Mouse (Mus musculus) CH12.LX (cell line): ENCODE measurements at regions not wholly inside any gene's neighbourhood (a gene's known extent, or its start where the extent isn't known, plus 50 kb on each side); places are given as distances from the start of the nearest gene placed in this dataset.

Experiments used
- DNase-seq: peaks from one replicate; pipeline ENCODE4 v3.0.0-alpha.2; 2013; ENCODE audit errors: extremely low read depth
- H3K27ac ChIP-seq: 2 replicates; pipeline ENCODE4 v1.5.1; 2012; ENCODE audit warnings: low read depth, mild to moderate bottlenecking, control low read depth, moderate library complexity; ENCODE audit not compliant: insufficient read depth
- H3K27me3 ChIP-seq: replicated peaks from 2 replicates; pipeline ENCODE3; 2012; ENCODE audit warnings: inconsistent platforms
- H3K36me3 ChIP-seq, 2 experiments: replicated peaks in 1 of 2; 2 replicates each; pipeline versions ENCODE3 to v1.6.1; 2012; ENCODE audit warnings: inconsistent platforms in 1 of 2, low read length in 1 of 2, mild to moderate bottlenecking in 1 of 2, mixed read lengths in 1 of 2, moderate library complexity in 1 of 2; ENCODE audit not compliant: control insufficient read depth in 1 of 2, insufficient read depth in 1 of 2
- H3K4me1 ChIP-seq, 2 experiments: 2 replicates each; pipeline ENCODE4 v1.6.1; 2012; ENCODE audit warnings: inconsistent platforms in 1 of 2, moderate library complexity in 1 of 2; ENCODE audit not compliant: insufficient read depth in 2 of 2, control insufficient read depth in 1 of 2
- H3K4me2 ChIP-seq: 2 replicates; pipeline ENCODE4 v1.6.1; 2012; ENCODE audit warnings: low read depth, mild to moderate bottlenecking, control low read depth; ENCODE audit not compliant: poor library complexity, insufficient read depth, severe bottlenecking
- H3K4me3 ChIP-seq, 3 experiments: fragments of 150-350 bp in 1 of 3; sonication (generic) in 1 of 3; replicated peaks in 1 of 3; 2 replicates each; pipeline versions ENCODE3 to v1.5.1; 2011 to 2012; ENCODE audit warnings: low read depth in 2 of 3, low read length in 2 of 3, mild to moderate bottlenecking in 2 of 3, moderate library complexity in 2 of 3, control low read depth in 1 of 3, improper control_type of control experiment in 1 of 3, inconsistent platforms in 1 of 3, mixed read lengths in 1 of 3; ENCODE audit not compliant: poor library complexity in 1 of 3
- H3K79me2 ChIP-seq: replicated peaks from 2 replicates; pipeline ENCODE4 v1.6.1; 2012; ENCODE audit warnings: mild to moderate bottlenecking, moderate library complexity; ENCODE audit not compliant: control insufficient read depth, poor library complexity, insufficient read depth, severe bottlenecking; ENCODE audit errors: extremely low read depth
- H3K9ac ChIP-seq: 2 replicates; pipeline ENCODE4 v1.6.1; 2012; ENCODE audit warnings: low read depth, mild to moderate bottlenecking, control low read depth, moderate library complexity; ENCODE audit not compliant: insufficient read depth
- H3K9me3 ChIP-seq: replicated peaks from 2 replicates; pipeline ENCODE3; 2012; ENCODE audit warnings: low read length, inconsistent platforms, mixed read lengths
- CHD1 ChIP-seq: IDR thresholded peaks from 2 replicates; pipeline ENCODE4 v1.6.1; 2012; ENCODE audit warnings: low read depth, low read length, improper control_type of control experiment, inconsistent platforms
- ELF1 ChIP-seq: IDR thresholded peaks from 2 replicates; pipeline ENCODE4 v1.6.1; 2014; ENCODE audit warnings: low read depth, mild to moderate bottlenecking, inconsistent platforms, low read length, improper control_type of control experiment
- ETS1 ChIP-seq: conservative IDR thresholded peaks from 2 replicates; pipeline ENCODE4 v1.6.1; 2012; ENCODE audit warnings: low read depth, mild to moderate bottlenecking, inconsistent platforms, low read length, improper control_type of control experiment, moderate library complexity
- HCFC1 ChIP-seq: IDR thresholded peaks from 2 replicates; pipeline ENCODE4 v1.6.1; 2012; ENCODE audit warnings: low read depth, mild to moderate bottlenecking, inconsistent platforms, low read length, improper control_type of control experiment
- JUN ChIP-seq: IDR thresholded peaks from 2 replicates; pipeline ENCODE4 v1.6.1; 2011; ENCODE audit warnings: low read depth, mild to moderate bottlenecking, low read length, improper control_type of control experiment, moderate library complexity; ENCODE audit not compliant: insufficient read depth
- JUND ChIP-seq: conservative IDR thresholded peaks from 2 replicates; pipeline ENCODE4 v1.6.1; 2011; ENCODE audit warnings: low read depth, low read length, improper control_type of control experiment
- MYC ChIP-seq: IDR thresholded peaks from 2 replicates; pipeline ENCODE4 v1.6.1; 2011; ENCODE audit warnings: low read depth, mild to moderate bottlenecking, improper control_type of control experiment, low read length
- NRF1 ChIP-seq: IDR thresholded peaks from 2 replicates; pipeline ENCODE4 v1.6.1; 2014; ENCODE audit warnings: low read depth, mild to moderate bottlenecking, inconsistent platforms, low read length, improper control_type of control experiment, moderate library complexity
- PAX5 ChIP-seq: IDR thresholded peaks from 2 replicates; pipeline ENCODE4 v1.6.1; 2012; ENCODE audit warnings: low read length, inconsistent platforms, mixed read lengths
- POLR2A ChIP-seq: IDR thresholded peaks from 2 replicates; pipeline ENCODE4 v1.6.1; 2011; ENCODE audit warnings: low read depth, mild to moderate bottlenecking, improper control_type of control experiment, low read length
- RCOR1 ChIP-seq: conservative IDR thresholded peaks from 2 replicates; pipeline ENCODE4 v1.6.1; 2012; ENCODE audit warnings: low read depth, mild to moderate bottlenecking, inconsistent platforms, low read length, improper control_type of control experiment
- TCF12 ChIP-seq: IDR thresholded peaks from 2 replicates; pipeline ENCODE4 v1.6.1; 2014; ENCODE audit warnings: low read depth, mild to moderate bottlenecking, inconsistent platforms, low read length, improper control_type of control experiment
- USF1 ChIP-seq: IDR thresholded peaks from 2 replicates; pipeline ENCODE4 v1.6.1; 2014; ENCODE audit warnings: low read depth, mild to moderate bottlenecking, inconsistent platforms, low read length, improper control_type of control experiment
- ZKSCAN1 ChIP-seq: IDR thresholded peaks from 2 replicates; pipeline ENCODE4 v1.6.1; 2012; ENCODE audit warnings: low read depth, inconsistent platforms, low read length, improper control_type of control experiment, borderline replicate concordance
- ZNF384 ChIP-seq: IDR thresholded peaks from 2 replicates; pipeline ENCODE4 v1.6.1; 2012; ENCODE audit warnings: low read depth, low read length, improper control_type of control experiment, inconsistent platforms
- dilution Hi-C: fragments of 300-500 bp; cut with MboI; formaldehyde crosslinking; loops from 2 replicates; pipeline ENCODE4 v1.14.3; 2020; ENCODE audit warnings: low sequenced_read_pairs; ENCODE audit not compliant: extremely low pct_unique_long_range_greater_than_20kb, extremely low pct_ligation_motif_present
- in situ Hi-C: fragments of 300-500 bp; cut with MboI; formaldehyde crosslinking; loops from 3 replicates; pipeline ENCODE4 v1.14.3; 2019; ENCODE audit warnings: low sequenced_read_pairs, low pct_ligation_motif_present, low pct_unique_long_range_greater_than_20kb, mixed read lengths

- no peak for DNase-seq
- no peak overlapping the region for H3K27ac ChIP-seq
- H3K4me1 ChIP-seq, result no peaks in the 10 kb centered on the region
- TF ChIP-seq TCF12 (no peak), ETS1 (no peak), JUND (no peak), USF1 (no peak), MYC (no peak), HCFC1 (no peak), ZNF384 (no peak), POLR2A (no peak)
- TF ChIP-seq, all 38 proteins: peak for 0
- dilution Hi-C loops (no loop called here), in situ Hi-C loops (no loop called here)
- Histone ChIP-seq H3K9me3 (peaks cover 68% of the 10 kb centered on the region), H3K9ac (no peak overlapping the region), H3K4me2 (no peak overlapping the region), H3K79me2 (no peaks in the 10 kb centered on the region), H3K27me3 (no peaks in the 10 kb centered on the region), H3K4me3 (no peak overlapping the region), H3K36me3 (no peaks in the 10 kb centered on the region)
Observed at GRCm38 (mm10) chr15:40358341-40358740, 224.2 kb downstream of the 9330182O14Rik start.

DNA sequence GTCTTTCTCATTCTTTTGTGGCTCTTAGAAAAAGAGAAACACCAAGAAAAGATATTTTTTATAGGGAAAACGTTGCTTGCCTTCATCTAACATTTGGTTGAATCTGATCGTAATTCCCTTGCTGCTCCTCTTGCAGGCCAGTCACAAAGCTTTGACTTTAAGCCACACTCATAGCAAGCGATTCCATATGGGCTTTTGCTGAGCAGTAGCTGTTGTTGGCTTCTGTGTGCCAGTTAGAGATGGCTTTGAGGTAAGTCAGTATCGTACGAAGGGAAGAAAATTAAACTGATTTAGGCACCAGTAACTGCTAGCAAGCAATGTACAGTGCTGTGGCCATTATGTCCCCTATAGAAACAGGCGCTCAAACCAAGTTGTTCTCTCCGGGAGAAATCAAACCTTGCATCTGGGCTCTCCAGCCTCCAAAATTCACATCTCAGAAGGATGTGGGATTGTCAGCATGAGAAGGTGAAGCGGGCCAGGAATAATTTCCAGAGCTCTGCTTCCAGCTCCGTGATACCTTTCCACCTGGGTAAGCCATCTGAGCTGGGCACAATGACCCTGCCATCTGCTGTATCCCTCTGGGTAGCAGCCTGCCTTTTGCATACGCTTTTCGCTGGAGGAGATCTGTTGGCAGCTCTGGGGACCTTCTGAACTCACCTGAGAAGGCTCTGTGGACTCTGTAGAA lies 227.8 kb downstream of the 9330182O14Rik start:
- Histone ChIP-seq H3K4me2 (no peak overlapping the region), H3K27ac (no peak overlapping the region), H3K4me1 (no peaks in the 10 kb centered on the region), H3K9ac (no peak overlapping the region), H3K36me3 (no peaks in the 10 kb centered on the region), H3K4me3 (no peak overlapping the region), H3K79me2 (no peaks in the 10 kb centered on the region), H3K9me3 (peaks cover 81% of the 10 kb centered on the region), H3K27me3 (no peaks in the 10 kb centered on the region)
- DNase-seq, result no peak
- dilution Hi-C loops, result no loop called here
- no peak for TF ChIP-seq RCOR1
- no peak for TF ChIP-seq ZKSCAN1
- no peak for TF ChIP-seq PAX5
- no peak for TF ChIP-seq NRF1
- TF ChIP-seq JUN, result no peak
- TF ChIP-seq USF1, result no peak
- no peak for TF ChIP-seq CHD1
- no peak for TF ChIP-seq ELF1
- in situ Hi-C loops, result no loop called here
